Mouse (Mus musculus) C2C12 (cell line): ENCODE results near the gene Proz. TPM values are rescaled to one million over a fixed set of nuclear protein-coding genes. Genes with fewer than 3 reads are reported as not detected.

Experiments used
- H3K27me3 ChIP-seq: one replicate; pipeline ENCODE4 v1.6.1; 2011; ENCODE audit not compliant: control insufficient read depth, insufficient read depth, insufficient read length
- H3K36me3 ChIP-seq: one replicate; pipeline ENCODE4 v1.6.1; 2011; ENCODE audit not compliant: control insufficient read depth, insufficient read depth
- H3K4me3 ChIP-seq: one replicate; pipeline ENCODE4 v1.5.1; 2011; ENCODE audit warnings: mild to moderate bottlenecking, control low read depth; ENCODE audit not compliant: poor library complexity, insufficient read depth, severe bottlenecking
- H3K79me2 ChIP-seq: one replicate; pipeline ENCODE4 v1.6.1; 2011; ENCODE audit not compliant: control insufficient read depth, insufficient read depth
- H3K79me3 ChIP-seq: one replicate; pipeline ENCODE4 v1.6.1; 2011; ENCODE audit warnings: low read depth, control low read depth
- H3ac ChIP-seq: one replicate; pipeline ENCODE3; 2011; ENCODE audit warnings: low read depth; ENCODE audit not compliant: control insufficient read depth, insufficient read length
- CEBPB ChIP-seq: IDR thresholded peaks from one replicate; pipeline ENCODE4 v1.6.1; 2011; ENCODE audit warnings: low read depth, mild to moderate bottlenecking, control low read depth, moderate library complexity
- CTCF ChIP-seq: IDR thresholded peaks from one replicate; pipeline ENCODE4 v1.5.1; 2011; ENCODE audit not compliant: control insufficient read depth, insufficient read depth, insufficient read length
- FOSL1 ChIP-seq: IDR thresholded peaks from one replicate; pipeline ENCODE4 v1.8.0; 2011; ENCODE audit warnings: mild to moderate bottlenecking, low read length; ENCODE audit not compliant: poor library complexity, insufficient read depth, severe bottlenecking
- MAX ChIP-seq: IDR thresholded peaks from one replicate; pipeline ENCODE4 v1.6.1; 2011; ENCODE audit warnings: mild to moderate bottlenecking, control low read depth
- MYOD1 ChIP-seq: IDR thresholded peaks from one replicate; pipeline ENCODE4 v1.6.1; 2011; ENCODE audit warnings: low read depth; ENCODE audit not compliant: control insufficient read depth, insufficient read length
- MYOG ChIP-seq: IDR thresholded peaks from one replicate; pipeline ENCODE4 v1.6.1; 2011; ENCODE audit not compliant: control insufficient read depth, insufficient read length; ENCODE audit errors: extremely low read depth
- USF1 ChIP-seq: IDR thresholded peaks from one replicate; pipeline ENCODE4 v1.6.1; 2011; ENCODE audit warnings: low read depth, mild to moderate bottlenecking, control low read depth, moderate library complexity
- polyA plus RNA-seq: library from polyadenylated mRNA; unstranded; fragments of >200 nt; fragmentation: generic; extraction: Trizol; gene quantifications from one replicate; pipeline ENCODE4 v1.2.1, GENCODE M21; 2012; ENCODE audit warnings: missing spikeins

The Proz gene
- polyA plus RNA-seq, 1 experiment = 0.20 TPM

DNA sequence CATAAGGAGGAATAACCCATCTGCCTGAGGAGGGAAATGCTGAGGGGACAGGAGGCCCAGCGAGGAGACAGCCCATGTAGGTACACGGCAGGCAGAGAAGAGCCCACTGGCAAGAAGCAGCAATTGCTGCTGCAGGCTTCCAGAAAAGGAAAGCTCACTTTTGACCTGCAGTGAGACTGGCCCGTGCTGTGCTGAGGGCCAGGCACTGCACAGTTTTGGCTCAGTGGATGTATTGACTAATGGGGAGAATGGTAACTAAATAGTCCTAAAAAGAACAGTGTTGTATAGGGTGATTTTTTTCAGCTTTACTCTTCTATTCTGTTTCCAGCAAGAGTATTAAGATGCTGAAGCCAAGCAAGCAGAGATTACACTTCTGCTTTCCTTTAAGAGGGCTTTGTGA lies 57.8 kb downstream of the Proz start:
- no peaks in the 10 kb centered on the region for H3K27me3 ChIP-seq
- peaks cover 22% of the 10 kb centered on the region for H3K79me2 ChIP-seq
- H3K4me3 ChIP-seq = no peak overlapping the region
- no peak overlapping the region for H3ac ChIP-seq
- peaks cover 31% of the 10 kb centered on the region for H3K36me3 ChIP-seq
- peaks cover 13% of the 10 kb centered on the region for H3K79me3 ChIP-seq
- TF ChIP-seq MYOD1 = no peak
- no peak for TF ChIP-seq CEBPB
- no peak for TF ChIP-seq MAX
- TF ChIP-seq CTCF = no peak
- no peak for TF ChIP-seq FOSL1
- TF ChIP-seq MYOG = no peak
- TF ChIP-seq USF1 = no peak

DNA sequence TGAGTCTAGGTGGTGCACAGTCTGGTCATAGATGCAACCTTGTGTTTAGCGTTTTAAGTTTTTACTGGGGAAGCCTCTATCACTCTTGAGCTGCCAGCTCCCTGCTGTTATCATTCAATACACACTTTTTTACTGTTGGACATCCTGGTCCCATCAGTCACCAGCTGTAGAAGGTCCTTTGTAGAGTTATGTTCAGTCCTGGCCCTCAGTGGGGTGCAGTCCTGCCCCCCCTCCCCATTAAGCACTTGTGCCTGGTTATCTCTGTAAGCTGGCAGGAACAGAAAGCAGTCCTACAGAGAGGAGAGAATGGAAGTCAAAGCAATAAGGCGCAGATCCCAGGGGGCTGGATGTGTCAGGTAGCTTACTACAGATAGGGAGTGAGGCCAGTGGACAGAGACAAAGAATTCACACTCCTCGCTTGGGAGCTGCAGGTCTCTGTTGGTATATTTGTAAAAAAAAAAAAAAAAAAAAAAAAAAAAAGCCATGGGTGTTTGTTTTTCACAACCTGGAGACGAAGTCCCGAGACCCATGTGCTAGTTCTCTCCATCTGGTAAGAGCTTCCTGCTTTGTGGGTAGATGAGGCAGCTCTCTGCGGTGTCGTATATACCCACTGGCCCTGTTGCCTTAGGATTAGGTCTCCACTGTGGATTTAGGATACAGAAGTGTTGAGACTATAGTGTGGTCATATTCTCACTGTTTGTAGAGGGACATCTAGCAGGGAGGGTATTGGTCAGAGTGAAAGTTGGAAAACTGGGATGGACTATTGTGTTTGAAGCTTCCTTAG lies 60.4 kb downstream of the Proz start:
- Histone ChIP-seq H3K36me3 (peaks cover 24% of the 10 kb centered on the region), H3K79me2 (no peaks in the 10 kb centered on the region), H3K79me3 (no peaks in the 10 kb centered on the region), H3K4me3 (no peak overlapping the region), H3ac (no peak overlapping the region), H3K27me3 (no peaks in the 10 kb centered on the region)
- TF ChIP-seq USF1 (no peak), MAX (no peak), FOSL1 (no peak), CTCF (no peak), MYOD1 (no peak), MYOG (no peak)

DNA sequence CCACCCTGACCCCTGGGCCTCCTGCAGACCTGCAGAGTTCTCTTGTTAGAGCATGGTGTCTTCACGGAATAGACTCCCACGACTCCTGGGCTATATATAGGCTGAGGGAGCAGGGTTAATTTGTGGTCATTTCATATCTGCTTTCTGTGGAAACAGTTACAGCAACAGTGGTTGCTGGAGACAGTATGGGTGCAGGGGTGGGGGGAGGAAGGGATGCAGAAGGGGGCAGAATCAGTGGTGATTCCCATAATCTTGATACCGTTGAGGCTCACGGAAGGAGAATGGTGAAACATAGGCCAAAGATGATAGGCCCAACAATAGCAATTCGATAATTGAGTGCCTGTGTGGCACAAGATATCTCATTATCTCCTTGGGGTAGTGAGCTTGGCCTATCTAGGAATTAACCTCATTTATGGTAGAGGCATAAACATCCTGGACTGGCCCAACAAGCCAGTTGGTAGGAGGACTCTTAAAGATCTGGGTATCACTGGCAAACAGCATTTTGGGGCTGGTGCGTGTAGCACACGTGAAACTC lies 62.2 kb downstream of the Proz start:
- H3K4me3 ChIP-seq = no peak overlapping the region
- peaks cover 32% of the 10 kb centered on the region for H3K36me3 ChIP-seq
- no peak for TF ChIP-seq FOSL1
- TF ChIP-seq CTCF = no peak
- no peak for TF ChIP-seq CEBPB
- no peak for TF ChIP-seq MYOG
- no peak for TF ChIP-seq USF1
- TF ChIP-seq MYOD1 = no peak
- no peak for TF ChIP-seq MAX
- no peaks in the 10 kb centered on the region for H3K79me3 ChIP-seq
- no peak overlapping the region for H3ac ChIP-seq
- no peaks in the 10 kb centered on the region for H3K27me3 ChIP-seq
- H3K79me2 ChIP-seq = no peaks in the 10 kb centered on the region

DNA sequence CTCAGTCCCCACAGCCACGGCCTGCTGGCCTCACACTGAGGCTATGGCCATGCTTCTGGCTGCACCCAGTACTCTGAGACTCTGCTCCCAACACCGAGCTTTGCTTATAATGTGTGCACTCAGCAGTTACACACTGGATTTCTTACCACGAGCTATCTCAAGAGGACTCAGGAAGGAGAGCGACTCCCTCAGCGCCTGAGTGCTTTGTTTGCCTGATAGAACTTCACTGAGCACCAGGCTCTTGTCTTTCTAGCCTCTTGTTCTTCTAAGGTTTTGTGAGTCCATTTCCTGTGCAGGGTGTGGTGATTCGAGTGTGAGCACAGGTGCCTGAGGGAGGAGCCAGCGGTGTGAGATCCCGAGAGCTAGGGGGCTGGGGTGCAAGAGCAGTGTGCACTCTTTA lies 64.2 kb downstream of the Proz start:
- Histone ChIP-seq H3K4me3 (no peak overlapping the region), H3K36me3 (peaks cover 41% of the 10 kb centered on the region), H3K79me2 (no peaks in the 10 kb centered on the region), H3K79me3 (no peaks in the 10 kb centered on the region), H3K27me3 (no peaks in the 10 kb centered on the region), H3ac (no peak overlapping the region)
- no peak for TF ChIP-seq USF1
- no peak for TF ChIP-seq FOSL1
- no peak for TF ChIP-seq MAX
- TF ChIP-seq CEBPB = no peak
- TF ChIP-seq MYOG = no peak

Other genes with a start within 250 kb of the Proz start
- gene Mcf2l, start 187.1 kb upstream of the Proz start, polyA plus RNA-seq = 1.5 TPM
- gene F7, start 34.9 kb upstream of the Proz start, polyA plus RNA-seq = not detected
- not detected for gene F10, start 23.6 kb upstream of the Proz start, polyA plus RNA-seq
- gene Pcid2, start 44.5 kb downstream of the Proz start, polyA plus RNA-seq = 23.6 TPM
- 37.3 TPM for gene Cul4a, start 44.7 kb downstream of the Proz start, polyA plus RNA-seq
- gene Lamp1, start 98.2 kb downstream of the Proz start, polyA plus RNA-seq = 352 TPM
- gene Grtp1, start 139.7 kb downstream of the Proz start, polyA plus RNA-seq = 3.5 TPM
- gene Adprhl1, start 193.2 kb downstream of the Proz start, polyA plus RNA-seq = 0.04 TPM
- gene Dcun1d2, start 227.2 kb downstream of the Proz start, polyA plus RNA-seq = 12.2 TPM
- 11.9 TPM for gene Tmco3, start 227.3 kb downstream of the Proz start, polyA plus RNA-seq